Mouse (Mus musculus) forebrain, embryonic 12.5 days (tissue): Measurements from ENCODE around the gene Bhlhb9. TPM values are rescaled to one million over a fixed set of nuclear protein-coding genes. Genes with fewer than 3 reads are reported as not detected.
A peak's percentile ranks its signal among the peaks of the same experiment; 100 is the strongest.
"Not testable (repeated sequence)": the region's sequence is repeated elsewhere in the genome, so short reads cannot be mapped to it uniquely, and the experiment has no call there.

Experiments
- ATAC-seq: fragments of 200-750 bp; cut with Nextera tagmentation; 2 replicates; pipeline ENCODE4 v1.8.0; 2017; ENCODE audit warnings: moderate TSS enrichment; ENCODE audit not compliant: low FRiP score
- H3K27ac ChIP-seq: fragments of 300-500 bp; sonication (generic); 2 replicates; pipeline ENCODE4 v1.5.1; 2016; ENCODE audit warnings: mild to moderate bottlenecking
- H3K27me3 ChIP-seq: fragments of 300-500 bp; sonication (generic); 2 replicates; pipeline ENCODE4 v1.6.1; 2016; ENCODE audit warnings: mild to moderate bottlenecking
- H3K36me3 ChIP-seq: fragments of 300-500 bp; sonication (generic); replicated peaks from 2 replicates; pipeline ENCODE4 v1.6.1; 2016; ENCODE audit warnings: mild to moderate bottlenecking
- H3K4me1 ChIP-seq: fragments of 300-500 bp; sonication (generic); 2 replicates; pipeline ENCODE4 v1.6.1; 2016
- H3K4me2 ChIP-seq: fragments of 300-500 bp; sonication (generic); 2 replicates; pipeline ENCODE4 v1.6.1; 2016; ENCODE audit warnings: mild to moderate bottlenecking, moderate library complexity
- H3K4me3 ChIP-seq: fragments of 300-500 bp; sonication (generic); replicated peaks from 2 replicates; pipeline ENCODE4 v1.5.1; 2016; ENCODE audit warnings: mild to moderate bottlenecking
- H3K9ac ChIP-seq: fragments of 300-500 bp; sonication (generic); 2 replicates; pipeline ENCODE4 v1.6.1; 2016; ENCODE audit warnings: mild to moderate bottlenecking
- H3K9me3 ChIP-seq: fragments of 300-500 bp; sonication (generic); 2 replicates; pipeline ENCODE4 v1.6.1; 2016
- WGBS: fragments of 180-500 bp; shearing (Covaris S2); methylation state at CpG from one replicate; pipeline ENCODE4 v1.1.7; 2016; 5-methylcytosine and 5-hydroxymethylcytosine counted together
- polyA plus RNA-seq: library from polyadenylated mRNA; unstranded; fragments of >200 nt; fragmentation: Nextera tagmentation; extraction: Ambion mirVana; gene quantifications from 2 replicates; pipeline ENCODE4 v1.2.1, GENCODE M21; 2016

Bhlhb9 gene
- polyA plus RNA-seq, 1 experiment from 2014 or later, result 90.2 TPM

- ATAC-seq, result no peak
- H3K4me1 ChIP-seq, result no peaks in the 10 kb centered on the region
- H3K9me3 ChIP-seq, result no peaks in the 10 kb centered on the region
- H3K9ac ChIP-seq, result no peak overlapping the region
- H3K27ac ChIP-seq, result no peak overlapping the region
- no peaks in the 10 kb centered on the region for H3K27me3 ChIP-seq
- WGBS, result 67% methylated on average over 2 of the region's 2 CpGs
- no peak overlapping the region for H3K4me3 ChIP-seq
- H3K4me2 ChIP-seq, result no peak overlapping the region
- 0 out of 2 replicates have a peak, but pooled peaks cover 4% of the 10 kb centered on the region for H3K36me3 ChIP-seq
Observed at GRCm38 (mm10) chrX:135837896-135838295, 40.5 kb downstream of the Bhlhb9 start.

DNA sequence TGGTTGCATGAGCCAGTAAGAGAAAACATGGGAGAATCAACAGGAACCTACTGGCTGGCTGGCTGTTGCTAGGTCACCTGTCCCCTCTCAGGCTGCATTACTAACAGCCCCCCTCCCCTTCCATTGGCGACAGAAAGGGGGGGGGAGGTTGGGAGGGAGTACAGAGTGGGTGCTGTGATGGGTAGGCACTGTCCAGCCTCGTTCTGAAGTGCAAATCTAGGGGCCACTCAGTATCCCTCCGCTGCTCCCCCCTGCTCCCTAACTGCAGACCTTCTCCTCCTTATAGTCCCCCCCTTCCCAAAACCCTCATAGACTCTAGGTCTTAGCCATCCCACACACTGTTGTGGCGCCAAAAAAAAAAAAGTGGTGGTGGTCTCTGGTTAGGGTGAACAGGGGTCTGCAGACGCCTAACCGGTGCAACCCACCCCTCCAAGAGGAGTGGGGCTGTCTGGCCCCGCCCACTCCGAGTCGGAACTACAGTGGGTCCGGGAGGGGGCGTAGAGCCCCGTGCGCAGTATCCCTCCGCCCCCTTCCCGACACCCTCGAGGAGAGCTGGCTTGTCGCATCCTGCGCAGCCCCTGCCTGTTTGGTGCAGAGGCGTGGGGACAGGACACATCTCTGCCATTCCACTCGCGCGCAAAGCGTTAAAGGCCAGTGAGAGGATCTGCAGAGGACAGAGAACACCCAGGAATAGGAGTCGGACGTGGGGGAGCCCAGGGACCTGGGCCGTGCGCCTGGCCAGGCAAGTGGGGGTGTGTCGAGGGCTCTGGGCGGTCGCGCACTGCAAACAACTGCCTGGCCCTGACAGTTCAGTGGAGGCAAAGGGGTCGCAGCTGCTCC lies 41.3 kb downstream of the Bhlhb9 start, which contains the start of gene Gprasp2:
Gprasp2 (plus strand) TSS at position 514 of the 840 bp plus-strand sequence.
- not testable (repeated sequence) for H3K4me1 ChIP-seq, H3K9me3 ChIP-seq, H3K27me3 ChIP-seq, H3K36me3 ChIP-seq, H3K27ac ChIP-seq
- peak within 1 kb of the TSS; percentile 75 for H3K4me2 ChIP-seq
- ATAC-seq, result peak; percentile 93
- peak within 1 kb of the TSS; percentile 50 for H3K4me3 ChIP-seq
- 14% methylated on average over 31 of the region's 32 CpGs for WGBS
- H3K9ac ChIP-seq, result peak within 1 kb of the TSS; percentile 55

- not testable (repeated sequence) for H3K36me3 ChIP-seq, H3K27ac ChIP-seq, H3K4me1 ChIP-seq, H3K9me3 ChIP-seq, H3K27me3 ChIP-seq
- Histone ChIP-seq H3K9ac (peak overlapping the region; percentile 55), H3K4me2 (peak overlapping the region; percentile 75), H3K4me3 (peak overlapping the region; percentile 50)
- peak; percentile 33 for ATAC-seq
- 21% methylated on average over 17 of the region's 17 CpGs for WGBS
Observed at GRCm38 (mm10) chrX:135839397-135840391, 42.3 kb downstream of the Bhlhb9 start.

DNA sequence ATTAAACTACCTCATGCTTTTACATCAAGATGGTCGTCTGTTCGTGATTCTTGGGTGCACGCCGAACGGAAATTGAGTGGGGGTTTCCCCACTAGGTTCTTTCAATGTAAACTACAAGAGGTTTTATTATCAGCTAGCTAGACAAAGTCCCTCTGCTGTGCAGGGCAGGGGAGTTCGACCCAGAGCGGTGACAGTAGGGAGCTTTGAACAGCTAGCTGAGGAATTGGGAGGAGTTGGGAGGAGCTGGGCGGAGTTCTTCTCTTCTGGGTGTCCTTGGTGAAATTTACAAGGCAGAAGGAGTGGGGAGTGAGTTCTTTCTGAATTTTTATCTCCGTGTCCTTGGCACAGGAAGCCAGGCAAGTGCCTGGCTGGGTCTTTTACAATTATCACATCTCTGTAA lies 69.4 kb downstream of the Bhlhb9 start:
- H3K4me3 ChIP-seq, H3K36me3 ChIP-seq, H3K9me3 ChIP-seq, H3K9ac ChIP-seq, H3K4me1 ChIP-seq, ATAC-seq, H3K27ac ChIP-seq, H3K27me3 ChIP-seq, H3K4me2 ChIP-seq: not testable (repeated sequence)
- 76% methylated on average over 9 of the region's 9 CpGs for WGBS

DNA sequence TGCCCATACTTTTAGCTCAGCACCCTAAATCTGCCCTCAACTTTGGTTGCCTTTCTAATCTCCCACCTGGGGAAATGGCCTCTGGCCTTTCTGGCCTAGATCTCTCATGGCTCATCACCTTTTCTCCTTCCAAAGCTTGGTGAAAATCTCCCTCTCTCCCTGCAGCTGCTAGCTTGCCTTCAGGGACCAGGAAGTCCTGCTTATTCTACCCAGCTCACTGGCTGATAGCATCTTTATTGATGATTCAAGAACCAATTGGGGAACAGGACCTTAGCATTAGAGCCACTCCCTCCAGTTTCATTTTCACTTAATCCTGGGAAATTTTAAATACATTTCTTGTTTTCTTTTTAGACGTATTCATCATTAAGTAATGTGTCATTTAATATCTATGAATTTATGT lies 79.3 kb downstream of the Bhlhb9 start:
- WGBS, result 92% methylated on average over 1 of the region's 1 CpGs
- Histone ChIP-seq H3K9ac (no peak overlapping the region), H3K27ac (no peak overlapping the region), H3K9me3 (no peaks in the 10 kb centered on the region), H3K4me2 (no peak overlapping the region), H3K4me3 (no peak overlapping the region), H3K36me3 (no peaks in the 10 kb centered on the region), H3K4me1 (no peaks in the 10 kb centered on the region), H3K27me3 (0 out of 2 replicates have a peak, but pooled peaks cover 3% of the 10 kb centered on the region)
- ATAC-seq, result no peak

DNA sequence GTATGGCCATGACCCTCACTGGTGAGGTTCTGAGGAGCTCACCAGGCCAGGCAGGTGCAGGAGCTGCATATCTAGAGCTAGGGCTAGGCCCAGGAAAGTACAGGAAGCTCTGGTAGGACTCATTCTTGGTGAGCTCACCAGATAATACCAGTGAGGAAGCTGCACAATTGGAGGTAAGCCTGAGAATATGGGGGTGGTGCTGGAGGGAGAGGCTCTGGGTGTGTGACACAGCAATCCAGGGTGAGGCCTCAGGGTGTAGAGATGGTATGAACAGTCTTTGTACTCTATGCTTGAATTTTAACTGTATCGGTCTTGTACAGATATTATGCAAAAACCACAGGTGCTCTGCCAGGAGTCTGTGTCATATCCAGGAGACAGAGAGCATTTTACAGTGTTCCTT lies 82.2 kb downstream of the Bhlhb9 start:
- no peak overlapping the region for H3K27ac ChIP-seq
- no peaks in the 10 kb centered on the region for H3K36me3 ChIP-seq
- H3K4me2 ChIP-seq, result no peak overlapping the region
- no peak for ATAC-seq
- no peaks in the 10 kb centered on the region for H3K4me1 ChIP-seq
- 88% methylated on average over 1 of the region's 1 CpGs for WGBS
- H3K27me3 ChIP-seq, result 0 out of 2 replicates have a peak, but pooled peaks cover 4% of the 10 kb centered on the region
- no peak overlapping the region for H3K4me3 ChIP-seq
- H3K9me3 ChIP-seq, result no peaks in the 10 kb centered on the region
- no peak overlapping the region for H3K9ac ChIP-seq

DNA sequence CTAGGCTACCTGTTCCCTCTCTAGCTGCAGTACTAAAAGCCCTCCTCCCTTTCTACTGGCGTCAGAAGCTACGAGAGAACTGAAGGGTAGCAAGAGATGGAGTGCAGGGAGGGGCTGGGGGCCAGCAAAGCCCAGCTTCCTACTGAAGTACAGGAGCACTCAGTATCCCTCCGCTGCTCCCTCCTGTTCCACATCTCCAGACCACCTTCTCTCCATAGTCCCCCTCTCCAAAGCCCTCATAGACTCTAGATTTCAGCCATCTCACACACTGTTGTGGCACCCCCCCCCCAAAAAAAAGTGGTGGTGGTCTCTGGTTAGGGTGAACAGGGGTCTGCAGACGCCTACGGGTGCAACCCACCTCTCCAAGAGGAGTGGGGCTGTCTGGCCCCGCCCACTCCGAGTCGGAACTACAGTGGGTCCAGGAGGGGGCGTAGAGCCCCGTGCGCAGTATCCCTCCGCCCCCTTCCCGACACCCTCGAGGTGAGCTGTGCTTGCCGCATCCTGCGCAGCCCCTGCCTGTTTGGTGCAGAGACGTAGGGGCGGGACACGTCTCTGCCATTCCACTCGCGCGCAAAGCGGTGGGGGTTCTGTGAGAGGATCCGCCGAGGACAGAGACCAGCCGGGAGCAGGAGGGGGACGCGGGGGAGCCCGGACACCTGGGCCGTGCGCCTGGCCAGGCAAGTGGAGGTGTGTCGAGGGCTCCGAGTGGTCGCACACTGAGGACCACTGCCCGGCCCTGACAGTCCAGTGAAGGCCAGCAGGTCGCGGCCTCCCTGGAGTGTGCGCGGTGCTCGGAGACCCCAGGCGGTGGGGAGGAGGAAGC lies 88.2 kb downstream of the Bhlhb9 start:
- peak overlapping the region; percentile 74 for H3K9ac ChIP-seq
- H3K4me2 ChIP-seq, result peak overlapping the region; percentile 55
- 0 out of 2 replicates have a peak, but pooled peaks cover 4% of the 10 kb centered on the region for H3K27me3 ChIP-seq
- H3K9me3 ChIP-seq, result no peaks in the 10 kb centered on the region
- peak overlapping the region; percentile 80 for H3K27ac ChIP-seq
- no peaks in the 10 kb centered on the region; the same call in 1 of the 2 replicates for H3K4me1 ChIP-seq
- WGBS, result 20% methylated on average over 39 of the region's 41 CpGs
- peak overlapping the region; percentile 62 for H3K4me3 ChIP-seq
- ATAC-seq, result peak; percentile 98
- peaks cover 18% of the 10 kb centered on the region for H3K36me3 ChIP-seq

DNA sequence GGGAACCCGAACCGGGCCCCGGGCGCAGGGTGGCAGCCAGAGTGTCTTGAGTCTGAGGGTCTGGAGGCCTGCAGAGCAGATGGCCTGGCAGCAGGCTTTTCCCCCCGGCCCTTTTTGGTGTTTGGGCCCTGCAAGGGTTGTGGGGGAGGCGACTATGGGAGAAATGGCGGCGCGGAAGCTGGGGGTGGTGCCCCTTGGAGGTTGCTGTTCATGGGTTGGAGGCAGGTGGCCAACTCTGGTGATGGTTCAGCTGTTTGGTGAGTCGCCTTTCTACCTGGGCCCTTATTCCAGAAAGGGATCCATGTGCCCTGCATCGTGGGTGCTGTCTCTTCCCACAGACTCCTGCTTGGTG lies 88.8 kb downstream of the Bhlhb9 start:
- Histone ChIP-seq H3K36me3 (peaks cover 18% of the 10 kb centered on the region), H3K9ac (peak overlapping the region; percentile 74), H3K4me2 (peak overlapping the region; percentile 55), H3K4me3 (peak overlapping the region; percentile 62), H3K9me3 (no peaks in the 10 kb centered on the region), H3K4me1 (no peaks in the 10 kb centered on the region; the same call in 1 of the 2 replicates), H3K27ac (peak overlapping the region; percentile 80), H3K27me3 (0 out of 2 replicates have a peak, but pooled peaks cover 4% of the 10 kb centered on the region)
- WGBS, result 27% methylated on average over 11 of the region's 11 CpGs
- no peak for ATAC-seq

- WGBS, result 86% methylated on average over 4 of the region's 4 CpGs
- Histone ChIP-seq H3K27ac (no peak overlapping the region), H3K4me2 (no peak overlapping the region), H3K9me3 (no peaks in the 10 kb centered on the region), H3K36me3 (no peaks in the 10 kb centered on the region), H3K27me3 (no peaks in the 10 kb centered on the region), H3K9ac (no peak overlapping the region), H3K4me1 (no peaks in the 10 kb centered on the region), H3K4me3 (no peak overlapping the region)
- no peak for ATAC-seq
Observed at GRCm38 (mm10) chrX:135916580-135916979, 119.2 kb downstream of the Bhlhb9 start.

DNA sequence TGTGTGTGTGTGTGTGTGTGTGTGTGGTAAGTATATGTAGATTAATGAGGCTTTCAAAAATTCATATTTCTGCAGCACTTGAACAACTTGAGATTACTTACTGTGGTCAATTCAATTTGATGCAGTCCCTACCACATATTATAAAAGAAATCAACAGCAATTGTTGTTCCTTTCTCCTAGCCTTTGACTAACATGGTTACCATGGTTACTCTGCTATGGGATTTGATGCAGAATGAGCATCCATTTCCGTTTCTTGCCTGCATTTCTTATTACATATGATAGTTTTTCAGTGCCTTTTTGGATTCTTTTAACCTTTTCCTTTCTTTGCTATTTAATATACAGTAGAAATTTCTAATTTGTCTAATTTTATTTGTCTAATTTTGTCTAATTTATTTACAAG lies 119.7 kb downstream of the Bhlhb9 start:
- Histone ChIP-seq H3K27ac (no peak overlapping the region), H3K9me3 (no peaks in the 10 kb centered on the region), H3K27me3 (no peaks in the 10 kb centered on the region), H3K9ac (no peak overlapping the region), H3K4me2 (no peak overlapping the region), H3K36me3 (no peaks in the 10 kb centered on the region), H3K4me3 (no peak overlapping the region), H3K4me1 (no peaks in the 10 kb centered on the region)
- ATAC-seq, result no peak
- WGBS, result 54% methylated on average over 1 of the region's 1 CpGs

DNA sequence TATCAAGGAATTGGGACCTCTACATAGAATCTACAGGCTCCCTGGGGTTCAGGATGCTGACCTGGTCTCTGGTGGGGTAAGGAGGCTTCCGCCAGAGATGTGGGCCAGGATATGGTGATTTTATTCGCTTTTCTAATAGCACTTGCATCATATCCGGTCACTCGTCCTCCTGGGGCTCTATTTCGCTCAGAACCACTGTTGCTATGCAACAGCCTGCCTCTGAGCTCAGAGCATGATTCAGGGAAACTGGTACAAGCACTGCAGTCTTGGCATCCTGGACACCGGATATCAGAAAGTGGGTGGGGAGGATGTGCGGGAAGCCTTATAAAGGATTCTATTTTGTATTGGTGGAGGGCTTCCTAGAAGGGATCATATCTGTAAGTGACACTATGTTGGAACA lies 124.8 kb downstream of the Bhlhb9 start:
- H3K27me3 ChIP-seq, result no peaks in the 10 kb centered on the region
- H3K9ac ChIP-seq, result no peak overlapping the region
- 80% methylated on average over 7 of the region's 7 CpGs for WGBS
- no peak overlapping the region for H3K4me3 ChIP-seq
- H3K4me1 ChIP-seq, result no peaks in the 10 kb centered on the region
- H3K36me3 ChIP-seq, result no peaks in the 10 kb centered on the region
- no peak for ATAC-seq
- H3K4me2 ChIP-seq, result no peak overlapping the region
- H3K27ac ChIP-seq, result no peak overlapping the region
- no peaks in the 10 kb centered on the region for H3K9me3 ChIP-seq
